Mouse (Mus musculus) embryonic facial prominence, embryonic 15.5 days (tissue): Measurements from ENCODE around the gene Vrtn. TPM values are rescaled to one million over a fixed set of nuclear protein-coding genes. Genes with fewer than 3 reads are reported as not detected.

Source experiments
- ATAC-seq: fragments of 200-750 bp; cut with Nextera tagmentation; 2 replicates; pipeline ENCODE4 v1.8.0; 2017; ENCODE audit warnings: low read depth, moderate TSS enrichment; ENCODE audit not compliant: insufficient number of reproducible peaks, low FRiP score, low TSS enrichment
- H3K27ac ChIP-seq: fragments of 300-500 bp; sonication (generic); replicated peaks from 2 replicates; pipeline ENCODE4 v1.5.1; 2015; ENCODE audit warnings: mild to moderate bottlenecking, inconsistent platforms
- H3K27me3 ChIP-seq: fragments of 300-500 bp; sonication (generic); 2 replicates; pipeline ENCODE4 v1.6.1; 2015; ENCODE audit warnings: inconsistent platforms
- H3K36me3 ChIP-seq: fragments of 300-500 bp; sonication (generic); 2 replicates; pipeline ENCODE4 v1.6.1; 2015; ENCODE audit warnings: mild to moderate bottlenecking, inconsistent platforms
- H3K4me1 ChIP-seq: fragments of 300-500 bp; sonication (generic); 2 replicates; pipeline ENCODE4 v1.6.1; 2015; ENCODE audit warnings: inconsistent platforms
- H3K4me2 ChIP-seq: fragments of 300-500 bp; sonication (generic); replicated peaks from 2 replicates; pipeline ENCODE4 v1.6.1; 2015; ENCODE audit warnings: mild to moderate bottlenecking, inconsistent platforms
- H3K4me3 ChIP-seq: fragments of 300-500 bp; sonication (generic); replicated peaks from 2 replicates; pipeline ENCODE4 v1.5.1; 2015; ENCODE audit warnings: mild to moderate bottlenecking, inconsistent platforms
- H3K9ac ChIP-seq: fragments of 300-500 bp; sonication (generic); 2 replicates; pipeline ENCODE4 v1.6.1; 2015; ENCODE audit warnings: inconsistent platforms
- H3K9me3 ChIP-seq: fragments of 300-500 bp; sonication (generic); replicated peaks from 2 replicates; pipeline ENCODE4 v1.6.1; 2016; ENCODE audit warnings: inconsistent platforms
- WGBS: fragments of 180-500 bp; shearing (Covaris S2); methylation state at CpG from one replicate; pipeline ENCODE4 v1.1.7; 2015; 5-methylcytosine and 5-hydroxymethylcytosine counted together
- polyA plus RNA-seq: library from polyadenylated mRNA; unstranded; fragments of >200 nt; fragmentation: Nextera tagmentation; extraction: Ambion mirVana; gene quantifications from 2 replicates; pipeline ENCODE4 v1.2.1, GENCODE M21; 2015

Gene Vrtn
- polyA plus RNA-seq, 1 experiment from 2014 or later = 0.13 TPM

DNA sequence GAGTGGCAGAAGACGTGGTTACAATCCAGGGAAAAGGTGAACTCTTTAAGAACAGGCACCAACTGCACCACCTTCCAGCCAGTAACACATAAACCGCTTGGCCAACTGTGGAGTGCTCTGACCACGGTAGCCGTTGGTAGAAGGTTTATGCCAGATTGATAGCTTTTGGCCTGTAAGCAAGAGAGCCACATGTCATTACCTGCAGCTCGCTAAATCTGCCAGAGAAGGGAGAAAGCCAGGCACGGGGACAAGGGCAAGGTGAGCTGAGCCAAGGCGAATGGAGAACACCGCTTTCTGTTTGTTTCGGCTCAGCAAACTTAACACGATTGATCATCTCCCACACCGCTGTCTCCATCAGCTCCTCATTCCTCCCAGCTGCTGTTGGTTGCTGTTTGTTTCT lies 48.2 kb downstream of the Vrtn start:
- ATAC-seq = no peak
- no peak overlapping the region for H3K4me3 ChIP-seq

GRCm38 (mm10) chr12:84691347-84691746 lies 50.5 kb downstream of the Vrtn start:
- peaks cover 9% of the 10 kb centered on the region; the same call in 1 of the 2 replicates for H3K27me3 ChIP-seq
- H3K4me3 ChIP-seq = no peak overlapping the region
- H3K9me3 ChIP-seq = no peaks in the 10 kb centered on the region
- H3K9ac ChIP-seq = no peak overlapping the region
- H3K4me2 ChIP-seq = no peak overlapping the region
- no peaks in the 10 kb centered on the region for H3K4me1 ChIP-seq
- no peak overlapping the region for H3K27ac ChIP-seq
- no peaks in the 10 kb centered on the region for H3K36me3 ChIP-seq
- ATAC-seq = no peak

More for the DNA sequence above, 48.2 kb downstream of the Vrtn start:
- Histone ChIP-seq H3K4me1 (no peaks in the 10 kb centered on the region), H3K27me3 (0 out of 2 replicates have a peak, but pooled peaks cover 2% of the 10 kb centered on the region), H3K27ac (no peak overlapping the region), H3K4me2 (no peak overlapping the region), H3K36me3 (no peaks in the 10 kb centered on the region), H3K9ac (no peak overlapping the region), H3K9me3 (no peaks in the 10 kb centered on the region)
- 89% methylated on average over 11 of the region's 11 CpGs for whole genome bisulfite sequencing

GRCm38 (mm10) chr12:84692141-84692540 lies 51.3 kb downstream of the Vrtn start:
- H3K27me3 ChIP-seq = peaks cover 11% of the 10 kb centered on the region
- no peaks in the 10 kb centered on the region for H3K4me1 ChIP-seq
- ATAC-seq = no peak
- no peaks in the 10 kb centered on the region for H3K9me3 ChIP-seq
- no peak overlapping the region for H3K27ac ChIP-seq
- H3K36me3 ChIP-seq = no peaks in the 10 kb centered on the region
- no peak overlapping the region for H3K4me2 ChIP-seq
- 80% methylated on average over 6 of the region's 6 CpGs for WGBS
- no peak overlapping the region for H3K4me3 ChIP-seq
- H3K9ac ChIP-seq = no peak overlapping the region

- Histone ChIP-seq H3K4me2 (peak within 1 kb of the TSS; percentile 96), H3K4me3 (peak within 1 kb of the TSS; percentile 59), H3K27ac (no peak within 1 kb of the TSS), H3K27me3 (peaks cover 53% of the 10 kb centered on the region), H3K9ac (no peak within 1 kb of the TSS), H3K36me3 (no peaks in the 10 kb centered on the region), H3K9me3 (no peaks in the 10 kb centered on the region), H3K4me1 (peaks cover 7% of the 10 kb centered on the region; the same call in 1 of the 2 replicates)
- under 1% methylated on average over 67 of the region's 79 CpGs for WGBS
- ATAC-seq = peak; percentile 72; the same call in 1 of the 2 replicates
Measured at GRCm38 (mm10) chr12:84698319-84699081, 57.7 kb downstream of the Vrtn start, which contains the start of gene Syndig1l. Syndig1l (minus strand) TSS chr12:84698831.

Other genes starting within 250 kb of the Vrtn start
- 22.0 and 24.1 TPM in 2 replicates for gene Entpd5, start 232.0 kb upstream of the Vrtn start, polyA plus RNA-seq
- gene Bbof1, start 231.9 kb upstream of the Vrtn start, polyA plus RNA-seq = 4.1 and 5.4 TPM in 2 replicates
- 23.5 and 23.8 TPM in 2 replicates for gene Rnf113a2, start 223.8 kb upstream of the Vrtn start, polyA plus RNA-seq
- 31.9 and 36.1 TPM in 2 replicates for gene Aldh6a1, start 190.0 kb upstream of the Vrtn start, polyA plus RNA-seq
- gene Lin52, start 189.6 kb upstream of the Vrtn start, polyA plus RNA-seq = 19.6 and 21.1 TPM in 2 replicates
- gene Vsx2, start 71.3 kb upstream of the Vrtn start, polyA plus RNA-seq = 0.07 and 0.28 TPM in 2 replicates
- gene Abcd4, start 23.6 kb upstream of the Vrtn start, polyA plus RNA-seq = 13.4 and 17.0 TPM in 2 replicates
- 0.11 TPM in 1 of 2 replicates, not detected in the other for gene Syndig1l, start 57.8 kb downstream of the Vrtn start, polyA plus RNA-seq
- 72.0 and 72.3 TPM in 2 replicates for gene Npc2, start 132.1 kb downstream of the Vrtn start, polyA plus RNA-seq
- gene Isca2, start 132.2 kb downstream of the Vrtn start, polyA plus RNA-seq = 128 and 137 TPM in 2 replicates
- 11.9 and 12.0 TPM in 2 replicates for gene Ltbp2, start 235.5 kb downstream of the Vrtn start, polyA plus RNA-seq